Mouse (Mus musculus): Measurements from ENCODE around the gene Ctdnep1.
A peak's percentile ranks its signal among the peaks of the same experiment; 100 is the strongest.
"Not testable (repeated sequence)": the region's sequence is repeated elsewhere in the genome, so short reads cannot be mapped to it uniquely, and the experiment has no call there.

Ctdnep1 gene

GRCm38 (mm10) chr11:69950807-69951459 is 30.0 kb upstream of the Ctdnep1 start:
- peak; percentile 48 for DNase-seq (ENCODE audit: low read depth, low spot score)

- peak; percentile 39 for DNase-seq (ENCODE audit: low read depth, low spot score)
Measured at GRCm38 (mm10) chr11:69952274-69952673, 28.7 kb upstream of the Ctdnep1 start.

- no peak for DNase-seq (ENCODE audit: low read depth, low spot score)
Measured at GRCm38 (mm10) chr11:69953267-69953915, 27.6 kb upstream of the Ctdnep1 start.

- not testable (repeated sequence) for DNase-seq (ENCODE audit: low read depth, low spot score)
Measured at GRCm38 (mm10) chr11:69955618-69956017, 25.3 kb upstream of the Ctdnep1 start.

GRCm38 (mm10) chr11:69956218-69956617 is 24.7 kb upstream of the Ctdnep1 start:
- peak; percentile 35 for DNase-seq (ENCODE audit: low read depth, low spot score)

- peak; percentile 46 for DNase-seq (ENCODE audit: low read depth, low spot score)
Measured at GRCm38 (mm10) chr11:69960616-69961015, 20.3 kb upstream of the Ctdnep1 start.

- DNase-seq (ENCODE audit: low read depth, low spot score) = no peak
Measured at GRCm38 (mm10) chr11:69961841-69962240, 19.1 kb upstream of the Ctdnep1 start.

- no peak for DNase-seq (ENCODE audit: low read depth, low spot score)
Measured at GRCm38 (mm10) chr11:69964650-69965270, 16.2 kb upstream of the Ctdnep1 start, which contains the start of gene Cldn7. Cldn7 (plus strand) TSS chr11:69964779.

- DNase-seq (ENCODE audit: low read depth, low spot score) = no peak
Measured at GRCm38 (mm10) chr11:69965271-69966005, 15.5 kb upstream of the Ctdnep1 start.

GRCm38 (mm10) chr11:69966006-69966859 is 14.7 kb upstream of the Ctdnep1 start:
- DNase-seq (ENCODE audit: low read depth, low spot score) = peak; percentile 41

GRCm38 (mm10) chr11:69966860-69967517 is 14.0 kb upstream of the Ctdnep1 start:
- DNase-seq (ENCODE audit: low read depth, low spot score) = no peak

- DNase-seq (ENCODE audit: low read depth, low spot score) = no peak
Measured at GRCm38 (mm10) chr11:69968793-69969192, 12.2 kb upstream of the Ctdnep1 start.

- DNase-seq (ENCODE audit: low read depth, low spot score) = no peak
Measured at GRCm38 (mm10) chr11:69970222-69970621, 10.7 kb upstream of the Ctdnep1 start.

- DNase-seq (ENCODE audit: low read depth, low spot score) = no peak
Measured at GRCm38 (mm10) chr11:69970775-69971174, 10.2 kb upstream of the Ctdnep1 start.

- no peak for DNase-seq (ENCODE audit: low read depth, low spot score)
Measured at GRCm38 (mm10) chr11:69974907-69975306, 6.0 kb upstream of the Ctdnep1 start.

GRCm38 (mm10) chr11:69976271-69976670 is 4.7 kb upstream of the Ctdnep1 start:
- no peak for DNase-seq (ENCODE audit: low read depth, low spot score)

- DNase-seq (ENCODE audit: low read depth, low spot score) = no peak
Measured at GRCm38 (mm10) chr11:69979827-69980195, 1.1 kb upstream of the Ctdnep1 start.

GRCm38 (mm10) chr11:69980196-69981140 is 488 bp upstream of the Ctdnep1 start:
- peak; percentile 92 for DNase-seq (ENCODE audit: low read depth, low spot score)

GRCm38 (mm10) chr11:69982225-69982624 is 1.3 kb downstream of the Ctdnep1 start, which contains the start of gene Elp5:
Elp5 (minus strand) TSS chr11:69982517.
- no peak for DNase-seq (ENCODE audit: low read depth, low spot score)
